Mouse (Mus musculus) ES-Bruce4 (cell line): Measurements from ENCODE around the gene Eif5a.

ENCODE experiments used
- CTCF ChIP-seq: IDR thresholded peaks from one replicate; pipeline ENCODE4 v1.8.1; 2011; ENCODE audit warnings: low read depth, low read length
- EP300 ChIP-seq: IDR thresholded peaks from 2 replicates; pipeline ENCODE4 v1.6.1; 2011; ENCODE audit warnings: low read depth, low read length; ENCODE audit not compliant: insufficient read depth
- POLR2A ChIP-seq: IDR thresholded peaks from one replicate; pipeline ENCODE4 v1.8.1; 2011; ENCODE audit warnings: low read length; ENCODE audit not compliant: insufficient read depth

GRCm38 (mm10) chr11:69883066-69883465 is 38.7 kb downstream of the Eif5a start:
- TF ChIP-seq CTCF (peak; percentile 88), POLR2A (no peak), EP300 (no peak)
